Mouse (Mus musculus) MEL (cell line): ENCODE measurements at regions not wholly inside any gene's neighbourhood (a gene's known extent, or its start where the extent isn't known, plus 50 kb on each side); places are given as distances from the start of the nearest gene placed in this dataset.
A peak's percentile ranks its signal among the peaks of the same experiment; 100 is the strongest.

Experiments used
- DNase-seq: peaks from one replicate; pipeline ENCODE4 v3.0.0; 2011; ENCODE audit warnings: low read depth, low spot score
- H3K27ac ChIP-seq: 2 replicates; pipeline ENCODE4 v1.5.1; 2012; ENCODE audit warnings: low read depth, mild to moderate bottlenecking, control low read depth, low read length, moderate library complexity; ENCODE audit not compliant: control insufficient read depth
- H3K27me3 ChIP-seq, 2 experiments: fragments of 150-350 bp in 1 of 2; sonication (generic) in 1 of 2; 2 replicates each; pipeline ENCODE4 v1.6.1; 2012; ENCODE audit warnings: low read length in 2 of 2, mild to moderate bottlenecking in 2 of 2, improper control_type of control experiment in 1 of 2, moderate library complexity in 1 of 2; ENCODE audit not compliant: insufficient read depth in 2 of 2, control insufficient read depth in 1 of 2
- H3K36me3 ChIP-seq, 2 experiments: 2 replicates each; pipeline ENCODE4 v1.6.1; 2012 to 2014; ENCODE audit warnings: low read length in 2 of 2, improper control_type of control experiment in 1 of 2, inconsistent platforms in 1 of 2, mild to moderate bottlenecking in 1 of 2; ENCODE audit not compliant: insufficient read depth in 2 of 2, control insufficient read depth in 1 of 2
- H3K4me1 ChIP-seq, 2 experiments: fragments of 150-350 bp in 1 of 2; sonication (generic) in 1 of 2; 2 replicates each; pipeline ENCODE4 v1.6.1; 2012; ENCODE audit warnings: low read length in 2 of 2, improper control_type of control experiment in 1 of 2, mild to moderate bottlenecking in 1 of 2; ENCODE audit not compliant: insufficient read depth in 2 of 2, control insufficient read depth in 1 of 2
- H3K4me3 ChIP-seq, 2 experiments: fragments of 150-350 bp in 1 of 2; sonication (generic) in 1 of 2; 2 replicates each; pipeline ENCODE4 v1.5.1; 2012; ENCODE audit warnings: low read depth in 2 of 2, low read length in 2 of 2, mild to moderate bottlenecking in 2 of 2, moderate library complexity in 2 of 2, control low read depth in 1 of 2, improper control_type of control experiment in 1 of 2; ENCODE audit not compliant: control insufficient read depth in 1 of 2, insufficient read depth in 1 of 2
- H3K79me2 ChIP-seq: 2 replicates; pipeline ENCODE4 v1.6.1; 2012; ENCODE audit warnings: mild to moderate bottlenecking, low read length, moderate library complexity; ENCODE audit not compliant: control insufficient read depth, poor library complexity, insufficient read depth
- H3K9ac ChIP-seq: 2 replicates; pipeline ENCODE4 v1.6.1; 2012; ENCODE audit warnings: low read depth, mild to moderate bottlenecking, control low read depth, low read length, moderate library complexity; ENCODE audit not compliant: control insufficient read depth, poor library complexity, severe bottlenecking
- H3K9me3 ChIP-seq: fragments of 150-350 bp; sonication (generic); replicated peaks from 2 replicates; pipeline ENCODE4 v1.6.1; 2012; ENCODE audit warnings: mild to moderate bottlenecking, low read length, improper control_type of control experiment, moderate library complexity; ENCODE audit not compliant: insufficient read depth
- CHD1 ChIP-seq: IDR thresholded peaks from 2 replicates; pipeline ENCODE4 v1.6.1; 2012; ENCODE audit warnings: low read depth, mild to moderate bottlenecking, inconsistent platforms, low read length, improper control_type of control experiment
- CHD2 ChIP-seq: IDR thresholded peaks from 2 replicates; pipeline ENCODE4 v1.6.1; 2011; ENCODE audit warnings: low read length, improper control_type of control experiment
- ELF1 ChIP-seq: IDR thresholded peaks from 2 replicates; pipeline ENCODE4 v1.6.1; 2014; ENCODE audit warnings: low read depth, mild to moderate bottlenecking, inconsistent platforms, low read length, improper control_type of control experiment, moderate library complexity
- JUND ChIP-seq: IDR thresholded peaks from 2 replicates; pipeline ENCODE4 v1.6.1; 2011; ENCODE audit warnings: low read depth, mild to moderate bottlenecking, improper control_type of control experiment, low read length
- KAT2A ChIP-seq: conservative IDR thresholded peaks from 2 replicates; pipeline ENCODE4 v1.6.1; 2012; ENCODE audit warnings: low read depth, low read length, improper control_type of control experiment, inconsistent platforms
- MAZ ChIP-seq: IDR thresholded peaks from 2 replicates; pipeline ENCODE4 v1.6.1; 2012; ENCODE audit warnings: low read depth, mild to moderate bottlenecking, inconsistent platforms, low read length, improper control_type of control experiment
- MEF2A ChIP-seq: IDR thresholded peaks from 2 replicates; pipeline ENCODE4 v1.6.1; 2014; ENCODE audit warnings: low read depth, mild to moderate bottlenecking, inconsistent platforms, low read length, improper control_type of control experiment; ENCODE audit not compliant: poor library complexity, insufficient replicate concordance, severe bottlenecking; ENCODE audit errors: extremely low read depth
- MYB ChIP-seq: IDR thresholded peaks from 2 replicates; pipeline ENCODE4 v1.6.1; 2011; ENCODE audit warnings: mild to moderate bottlenecking, low read depth, low read length, improper control_type of control experiment
- NELFE ChIP-seq: IDR thresholded peaks from 2 replicates; pipeline ENCODE4 v1.6.1; 2011; ENCODE audit warnings: low read depth, low read length, improper control_type of control experiment
- POLR2A ChIP-seq, 2 experiments: IDR thresholded peaks; 2 replicates each; pipeline ENCODE4 v1.6.1; 2011 to 2012; ENCODE audit warnings: low read length in 2 of 2, mild to moderate bottlenecking in 2 of 2, control low read depth in 1 of 2, improper control_type of control experiment in 1 of 2, low read depth in 1 of 2, moderate library complexity in 1 of 2; ENCODE audit not compliant: control insufficient read depth in 1 of 2, insufficient read depth in 1 of 2, poor library complexity in 1 of 2
- POLR2AphosphoS5 ChIP-seq: IDR thresholded peaks from 2 replicates; pipeline ENCODE4 v1.6.1; 2012; ENCODE audit warnings: low read depth, borderline replicate concordance, mild to moderate bottlenecking, inconsistent platforms, low read length, moderate library complexity, mixed read lengths
- RAD21 ChIP-seq: IDR thresholded peaks from 2 replicates; pipeline ENCODE4 v1.6.1; 2011; ENCODE audit warnings: mild to moderate bottlenecking, low read depth, low read length, improper control_type of control experiment
- RCOR1 ChIP-seq: IDR thresholded peaks from 2 replicates; pipeline ENCODE4 v1.6.1; 2012; ENCODE audit warnings: low read depth, mild to moderate bottlenecking, inconsistent platforms, low read length, improper control_type of control experiment
- TAL1 ChIP-seq: IDR thresholded peaks from 2 replicates; pipeline ENCODE4 v1.6.1; 2012; ENCODE audit warnings: mild to moderate bottlenecking, inconsistent platforms, low read length, moderate library complexity, mixed read lengths
- TBP ChIP-seq: IDR thresholded peaks from 2 replicates; pipeline ENCODE4 v1.8.0; 2011; ENCODE audit warnings: low read depth, low read length, improper control_type of control experiment
- TCF12 ChIP-seq: IDR thresholded peaks from 2 replicates; pipeline ENCODE4 v1.6.1; 2014; ENCODE audit warnings: low read depth, mild to moderate bottlenecking, inconsistent platforms, low read length, improper control_type of control experiment, moderate library complexity
- ZKSCAN1 ChIP-seq: IDR thresholded peaks from 2 replicates; pipeline ENCODE4 v1.6.1; 2012; ENCODE audit warnings: low read depth, mild to moderate bottlenecking, inconsistent platforms, low read length, improper control_type of control experiment, moderate library complexity

- H3K27me3 ChIP-seq, result no peaks in the 10 kb centered on the region
- H3K36me3 ChIP-seq, result no peaks in the 10 kb centered on the region
- H3K4me3 ChIP-seq, result no peak overlapping the region
- TF ChIP-seq MAZ (no peak), RCOR1 (no peak)
- no peaks in the 10 kb centered on the region for H3K79me2 ChIP-seq
- H3K27ac ChIP-seq, result no peak overlapping the region
- H3K9me3 ChIP-seq, result no peaks in the 10 kb centered on the region
- H3K9ac ChIP-seq, result no peak overlapping the region
- DNase-seq, result no peak
- no peaks in the 10 kb centered on the region for H3K4me1 ChIP-seq
Measured at GRCm38 (mm10) chr10:61024166-61024565, 65.0 kb upstream of the Pcbd1 start.

- Histone ChIP-seq H3K79me2 (no peaks in the 10 kb centered on the region), H3K9me3 (no peaks in the 10 kb centered on the region), H3K27me3 (no peaks in the 10 kb centered on the region), H3K4me1 (no peaks in the 10 kb centered on the region), H3K4me3 (no peak overlapping the region), H3K36me3 (no peaks in the 10 kb centered on the region), H3K9ac (no peak overlapping the region), H3K27ac (no peak overlapping the region)
- peak; percentile 10 for DNase-seq
- no peak for TF ChIP-seq MAZ
- TF ChIP-seq CHD1, result no peak
- TF ChIP-seq ZKSCAN1, result no peak
- no peak for TF ChIP-seq MEF2A
- TF ChIP-seq ELF1, result no peak
- TF ChIP-seq POLR2AphosphoS5, result no peak
- no peak for TF ChIP-seq POLR2A (IDR thresholded peaks at IDR 0.05; ENCODE audit: control insufficient read depth in 1 of 2, insufficient read depth in 1 of 2, low read depth in 1 of 2, low read length in 2 of 2, poor library complexity in 1 of 2)
- no peak for TF ChIP-seq RAD21
- TF ChIP-seq TAL1, result no peak
- TF ChIP-seq, all 39 proteins: peak for 0
Measured at GRCm38 (mm10) chr10:61023431-61023830, 65.7 kb upstream of the Pcbd1 start.

- H3K79me2 ChIP-seq, result no peaks in the 10 kb centered on the region
- H3K4me1 ChIP-seq, result no peaks in the 10 kb centered on the region
- H3K27ac ChIP-seq, result no peak overlapping the region
- no peak for DNase-seq
- H3K9ac ChIP-seq, result no peak overlapping the region
- no peaks in the 10 kb centered on the region for H3K9me3 ChIP-seq
- H3K4me3 ChIP-seq, result no peak overlapping the region
- H3K36me3 ChIP-seq, result no peaks in the 10 kb centered on the region
- TF ChIP-seq KAT2A (no peak), NELFE (no peak), TCF12 (no peak), MAZ (no peak), JUND (no peak), TAL1 (no peak), TBP (no peak), CHD2 (no peak), MYB (no peak)
- H3K27me3 ChIP-seq, result no peaks in the 10 kb centered on the region
Measured at GRCm38 (mm10) chr10:61019566-61019965, 69.6 kb upstream of the Pcbd1 start.
